Mouse (Mus musculus) left cerebral cortex, adult 8-10 months (tissue): ENCODE data around the gene Arhgdia. TPM values are rescaled to one million over a fixed set of nuclear protein-coding genes. Genes with fewer than 3 reads are reported as not detected.

Source experiments
- microRNA-seq, 2 experiments: library from miRNA; unstranded; fragments of <30 nt; microRNA quantifications; one replicate each; pipeline ENCODE4 v1.2.0; 2022
- total RNA-seq, 4 experiments: library from RNA; stranded (reverse); gene quantifications; 2 replicates each; pipeline ENCODE4 v1.2.4; 2022

Arhgdia gene
- total RNA-seq, 4 experiments from 2014 or later: 307 to 323 (median 320) TPM

Small RNAs within 50 kb of the gene (microRNA-seq; reads per million reads assigned to microRNA genes)
- 0.63 to 2.4 reads per million in 2 experiments for gene Mir6936

Other genes starting within 250 kb of the Arhgdia start
- 1,000 to 10,000 TPM; 1,267 to 1,347 (median 1,329) TPM for gene Actg1, start 233.1 kb downstream of the Arhgdia start, total RNA-seq
- gene Fscn2, start 220.1 kb downstream of the Arhgdia start, total RNA-seq: 1 to 10 TPM in 1 of 4 experiments, under 1 TPM in 1, not detected in 2; 0.37 to 1.2 TPM
- 10 to 100 TPM; 14.0 to 17.2 (median 14.9) TPM for gene Faap100, start 202.9 kb downstream of the Arhgdia start, total RNA-seq
- 10 to 100 TPM; 64.8 to 69.9 (median 68.4) TPM for gene Nploc4, start 143.9 kb downstream of the Arhgdia start, total RNA-seq
- gene Tspan10, start 139.0 kb downstream of the Arhgdia start, total RNA-seq: 1 to 10 TPM in 2 of 4 experiments, not detected in 2; 2.0 to 2.4 TPM
- gene Pde6g, start 128.1 kb downstream of the Arhgdia start, total RNA-seq: under 1 TPM; 0.30 to 0.96 (median 0.41) TPM
- 10 to 100 TPM; 13.6 to 20.6 (median 17.4) TPM for gene Oxld1, start 123.6 kb downstream of the Arhgdia start, total RNA-seq
- gene Ccdc137, start 123.5 kb downstream of the Arhgdia start, total RNA-seq: 10 to 100 TPM; 16.8 to 25.8 (median 22.1) TPM
- 10 to 100 TPM; 52.6 to 63.3 (median 56.8) TPM for gene Arl16, start 114.0 kb downstream of the Arhgdia start, total RNA-seq
- gene Mrpl12, start 97.0 kb downstream of the Arhgdia start, total RNA-seq: 10 to 100 TPM; 63.2 to 67.7 (median 64.4) TPM
- 10 to 100 TPM; 21.2 to 25.8 (median 24.0) TPM for gene Slc25a10, start 89.8 kb downstream of the Arhgdia start, total RNA-seq
- under 1 TPM in 1 of 4 experiments, not detected in 3; 0.17 TPM for gene Gcgr, start 50.9 kb downstream of the Arhgdia start, total RNA-seq
- 10 to 100 TPM; 71.6 to 75.9 (median 74.1) TPM for gene Mcrip1, start 31.9 kb downstream of the Arhgdia start, total RNA-seq
- gene Ppp1r27, start 30.5 kb downstream of the Arhgdia start, total RNA-seq: not detected
- 100 to 1,000 TPM; 110 to 142 (median 130) TPM for gene P4hb, start 8.4 kb downstream of the Arhgdia start, total RNA-seq
- 10 to 100 TPM; 47.7 to 64.6 (median 51.9) TPM for gene Alyref, start 16.7 kb upstream of the Arhgdia start, total RNA-seq
- gene Anapc11, start 16.8 kb upstream of the Arhgdia start, total RNA-seq: 100 to 1,000 TPM in 2 of 4 experiments, 10 to 100 TPM in 2; 98.1 to 101 (median 99.4) TPM
- 1 to 10 TPM in 2 of 4 experiments, not detected in 2; 1.1 to 1.8 TPM for gene Npb, start 26.9 kb upstream of the Arhgdia start, total RNA-seq
- 100 to 1,000 TPM; 109 to 140 (median 124) TPM for gene Pcyt2, start 36.3 kb upstream of the Arhgdia start, total RNA-seq
- gene Sirt7, start 43.6 kb upstream of the Arhgdia start, total RNA-seq: 10 to 100 TPM; 30.5 to 45.3 (median 34.7) TPM
- gene Mafg, start 52.0 kb upstream of the Arhgdia start, total RNA-seq: 10 to 100 TPM; 66.8 to 77.2 (median 73.1) TPM
- 1 to 10 TPM; 1.5 to 2.3 (median 1.8) TPM for gene Pycr1, start 62.1 kb upstream of the Arhgdia start, total RNA-seq
- 10 to 100 TPM in 3 of 4 experiments, 1 to 10 TPM in 1; 9.3 to 12.0 (median 10.7) TPM for gene Myadml2, start 66.5 kb upstream of the Arhgdia start, total RNA-seq
- gene Notum, start 79.6 kb upstream of the Arhgdia start, total RNA-seq: 1 to 10 TPM; 2.1 to 7.1 (median 4.0) TPM
- gene Aspscr1, start 91.3 kb upstream of the Arhgdia start, total RNA-seq: 10 to 100 TPM; 57.0 to 64.7 (median 61.2) TPM
- 10 to 100 TPM; 19.2 to 23.3 (median 22.2) TPM for gene Cenpx, start 132.1 kb upstream of the Arhgdia start, total RNA-seq
- gene Lrrc45, start 132.3 kb upstream of the Arhgdia start, total RNA-seq: 10 to 100 TPM; 39.8 to 56.7 (median 51.2) TPM
- gene Rac3, start 139.8 kb upstream of the Arhgdia start, total RNA-seq: 10 to 100 TPM; 39.2 to 40.0 (median 39.6) TPM
- 10 to 100 TPM in 2 of 4 experiments, 1 to 10 TPM in 2; 7.9 to 12.9 (median 9.4) TPM for gene Dcxr, start 145.7 kb upstream of the Arhgdia start, total RNA-seq
- 1 to 10 TPM in 3 of 4 experiments, under 1 TPM in 1; 0.99 to 2.7 (median 1.9) TPM for gene Cbr2, start 150.5 kb upstream of the Arhgdia start, total RNA-seq
- 10 to 100 TPM; 23.0 to 43.0 (median 30.6) TPM for gene Hmga1b, start 181.2 kb upstream of the Arhgdia start, total RNA-seq
- gene Rfng, start 202.6 kb upstream of the Arhgdia start, total RNA-seq: 10 to 100 TPM; 49.0 to 56.6 (median 52.3) TPM
- gene Gps1, start 202.6 kb upstream of the Arhgdia start, total RNA-seq: 100 to 1,000 TPM; 142 to 151 (median 146) TPM
- 10 to 100 TPM; 41.4 to 47.9 (median 46.1) TPM for gene Dus1l, start 214.8 kb upstream of the Arhgdia start, total RNA-seq
- gene Fasn, start 242.9 kb upstream of the Arhgdia start, total RNA-seq: 100 to 1,000 TPM; 176 to 199 (median 193) TPM